Mouse (Mus musculus) heart, adult 2 months (tissue): ENCODE measurements at regions not wholly inside any gene's neighbourhood (a gene's known extent, or its start where the extent isn't known, plus 50 kb on each side); places are given as distances from the start of the nearest gene placed in this dataset.

ENCODE experiments used
- CTCF ChIP-seq: fragments of 200-600 bp; IDR thresholded peaks from 2 replicates; pipeline ENCODE4 v1.8.1; 2022; ENCODE audit warnings: antibody characterized with exemption, mild to moderate bottlenecking, moderate library complexity
- POLR2A ChIP-seq: fragments of 200-500 bp; IDR thresholded peaks from 2 replicates; pipeline ENCODE4 v1.6.1; 2011; ENCODE audit warnings: mild to moderate bottlenecking, low read depth, low read length, control low read depth; ENCODE audit not compliant: insufficient read depth

- TF ChIP-seq CTCF (no peak), POLR2A (no peak)
These were observed 262.5 kb downstream of the Pth2r start for GRCm38 (mm10) chr1:65544219-65544864.
